Mouse (Mus musculus) intestine, embryonic 15.5 days (tissue): ENCODE data around the gene Wdr11. TPM values are rescaled to one million over a fixed set of nuclear protein-coding genes. Genes with fewer than 3 reads are reported as not detected.

Experiments
- ATAC-seq: fragments of 200-750 bp; cut with Nextera tagmentation; 2 replicates; pipeline ENCODE4 v1.8.0; 2017; ENCODE audit warnings: moderate TSS enrichment, moderate library complexity
- H3K27ac ChIP-seq: fragments of 300-500 bp; sonication (generic); 2 replicates; pipeline ENCODE4 v1.5.1; 2015; ENCODE audit warnings: mild to moderate bottlenecking, inconsistent platforms
- H3K27me3 ChIP-seq: fragments of 300-500 bp; sonication (generic); replicated peaks from 2 replicates; pipeline ENCODE4 v1.6.1; 2015; ENCODE audit warnings: inconsistent platforms
- H3K36me3 ChIP-seq: fragments of 300-500 bp; sonication (generic); 2 replicates; pipeline ENCODE4 v1.6.1; 2015; ENCODE audit warnings: inconsistent platforms
- H3K4me1 ChIP-seq: fragments of 300-500 bp; sonication (generic); replicated peaks from 2 replicates; pipeline ENCODE4 v1.6.1; 2015; ENCODE audit warnings: inconsistent platforms
- H3K4me2 ChIP-seq: fragments of 300-500 bp; sonication (generic); replicated peaks from 2 replicates; pipeline ENCODE4 v1.6.1; 2015; ENCODE audit warnings: mild to moderate bottlenecking, inconsistent platforms
- H3K4me3 ChIP-seq: fragments of 300-500 bp; sonication (generic); replicated peaks from 2 replicates; pipeline ENCODE4 v1.5.1; 2015; ENCODE audit warnings: inconsistent platforms
- H3K9ac ChIP-seq: fragments of 300-500 bp; sonication (generic); 2 replicates; pipeline ENCODE4 v1.6.1; 2015; ENCODE audit warnings: inconsistent platforms
- H3K9me3 ChIP-seq: fragments of 300-500 bp; sonication (generic); 2 replicates; pipeline ENCODE4 v1.6.1; 2016; ENCODE audit warnings: inconsistent platforms
- WGBS: fragments of 180-500 bp; shearing (Covaris S2); methylation state at CpG from one replicate; pipeline ENCODE4 v1.1.7; 2015; 5-methylcytosine and 5-hydroxymethylcytosine counted together
- polyA plus RNA-seq: library from polyadenylated mRNA; unstranded; fragments of >200 nt; fragmentation: Nextera tagmentation; extraction: Ambion mirVana; gene quantifications from 2 replicates; pipeline ENCODE4 v1.2.1, GENCODE M21; 2015

Wdr11 gene
- polyA plus RNA-seq, 1 experiment from 2014 or later, result 36.0 TPM

DNA sequence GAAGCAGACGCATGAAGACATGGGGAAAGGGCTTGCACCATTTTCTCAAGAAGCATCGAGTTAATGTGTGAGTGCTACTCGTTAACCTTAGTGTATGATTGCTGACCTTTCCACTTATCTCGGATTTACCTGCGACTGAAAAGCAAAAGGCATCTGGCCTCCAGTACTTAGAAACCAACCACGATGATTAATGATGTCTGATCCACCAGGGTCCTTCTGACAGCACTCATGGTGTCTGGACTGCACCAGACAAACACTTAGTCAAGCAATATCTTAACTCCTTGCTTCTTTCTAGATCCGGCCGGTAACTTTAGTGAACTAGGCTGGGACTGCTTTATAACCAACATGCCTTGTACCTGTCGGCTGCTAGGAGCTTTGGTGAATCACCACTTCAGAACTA is 45.3 kb downstream of the Wdr11 start:
- no peak for ATAC-seq

DNA sequence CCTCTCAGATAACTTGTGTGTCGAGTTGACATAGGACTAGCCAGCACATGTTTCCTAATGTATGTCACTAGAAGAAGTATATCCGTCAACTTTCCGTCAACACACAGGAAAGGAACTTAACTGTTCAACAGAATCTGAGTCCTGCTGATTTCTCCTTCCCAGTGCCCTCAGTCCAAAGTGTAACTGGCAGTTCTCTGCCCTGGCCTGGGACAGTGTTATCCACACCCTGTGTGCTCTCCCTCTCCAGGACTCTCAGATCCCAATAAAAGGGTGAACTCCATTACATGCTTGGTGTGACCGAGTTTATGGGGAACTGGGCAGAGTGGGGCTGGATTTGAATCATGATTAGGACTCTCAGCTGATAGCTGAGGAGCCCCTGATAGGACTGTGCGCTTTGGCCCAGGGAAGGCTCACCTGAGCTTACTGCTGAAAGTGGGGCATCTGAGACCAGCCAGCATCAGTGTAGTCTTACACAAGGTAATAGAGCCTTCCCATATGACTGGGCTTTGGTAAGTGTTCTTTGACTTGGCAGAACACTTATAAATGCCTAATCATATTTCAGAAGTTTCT is 46.3 kb downstream of the Wdr11 start:
- Histone ChIP-seq H3K4me1 (no peaks in the 10 kb centered on the region), H3K9me3 (no peaks in the 10 kb centered on the region), H3K4me2 (no peak overlapping the region), H3K9ac (no peak overlapping the region), H3K36me3 (peaks cover 11% of the 10 kb centered on the region), H3K4me3 (no peak overlapping the region), H3K27ac (no peak overlapping the region), H3K27me3 (no peaks in the 10 kb centered on the region)
- no peak for ATAC-seq
- WGBS, result 75% methylated on average over 5 of the region's 5 CpGs

More for the DNA sequence above, 45.3 kb downstream of the Wdr11 start:
- Histone ChIP-seq H3K36me3 (peaks cover 19% of the 10 kb centered on the region), H3K4me1 (no peaks in the 10 kb centered on the region), H3K4me3 (no peak overlapping the region), H3K27me3 (no peaks in the 10 kb centered on the region), H3K4me2 (no peak overlapping the region), H3K9me3 (no peaks in the 10 kb centered on the region), H3K27ac (no peak overlapping the region), H3K9ac (no peak overlapping the region)
- 64% methylated on average over 9 of the region's 9 CpGs for WGBS

DNA sequence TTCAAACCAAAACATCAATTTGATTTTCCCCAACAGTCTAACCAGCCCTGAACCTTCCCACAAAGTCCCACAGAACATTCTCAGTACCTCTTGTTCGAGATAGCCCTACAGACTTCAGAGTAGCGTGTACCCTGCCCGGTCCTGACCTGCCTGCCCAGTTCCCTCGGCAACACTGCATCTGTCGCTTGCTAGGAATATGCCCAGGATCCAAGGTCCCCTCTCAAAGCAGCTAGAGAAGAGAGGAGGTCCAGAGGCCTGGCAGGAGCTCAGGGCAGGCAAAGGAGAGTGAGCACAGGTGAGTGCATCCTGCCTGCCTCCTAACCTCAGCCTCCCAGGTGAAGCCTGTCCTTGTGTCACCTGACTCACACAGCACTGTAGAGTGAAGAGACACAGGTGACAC is 47.3 kb downstream of the Wdr11 start:
- Histone ChIP-seq H3K27ac (no peak overlapping the region), H3K4me3 (no peak overlapping the region), H3K9ac (no peak overlapping the region), H3K4me2 (no peak overlapping the region), H3K9me3 (no peaks in the 10 kb centered on the region), H3K36me3 (peaks cover 9% of the 10 kb centered on the region; the same call in 1 of the 2 replicates), H3K27me3 (no peaks in the 10 kb centered on the region), H3K4me1 (no peaks in the 10 kb centered on the region)
- no peak for ATAC-seq
- WGBS, result 88% methylated on average over 5 of the region's 5 CpGs

DNA sequence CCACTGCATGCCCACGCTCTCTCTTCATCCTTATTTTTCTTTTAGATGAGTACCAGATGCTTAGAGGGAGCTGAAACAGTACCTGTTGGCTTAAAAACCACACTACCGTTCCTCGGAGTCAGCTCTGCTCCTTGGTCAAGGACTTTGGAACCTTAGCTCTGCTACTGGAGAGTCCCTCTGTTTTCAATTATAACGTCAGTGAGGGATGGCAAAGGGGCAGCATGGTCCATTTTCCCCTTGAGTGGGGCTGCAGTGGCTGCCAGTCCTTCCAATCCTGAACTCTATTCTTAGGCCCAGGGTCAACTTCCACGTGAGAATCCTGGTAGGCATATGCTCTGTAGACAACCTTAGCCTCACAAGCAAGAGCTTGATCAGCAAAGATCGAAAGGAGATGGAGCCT is 48.2 kb downstream of the Wdr11 start:
- Histone ChIP-seq H3K9me3 (no peaks in the 10 kb centered on the region), H3K4me1 (no peaks in the 10 kb centered on the region), H3K9ac (no peak overlapping the region), H3K27me3 (no peaks in the 10 kb centered on the region), H3K4me2 (no peak overlapping the region), H3K36me3 (peaks cover 6% of the 10 kb centered on the region; the same call in 1 of the 2 replicates), H3K4me3 (no peak overlapping the region), H3K27ac (no peak overlapping the region)
- 88% methylated on average over 6 of the region's 6 CpGs for WGBS
- ATAC-seq, result no peak

DNA sequence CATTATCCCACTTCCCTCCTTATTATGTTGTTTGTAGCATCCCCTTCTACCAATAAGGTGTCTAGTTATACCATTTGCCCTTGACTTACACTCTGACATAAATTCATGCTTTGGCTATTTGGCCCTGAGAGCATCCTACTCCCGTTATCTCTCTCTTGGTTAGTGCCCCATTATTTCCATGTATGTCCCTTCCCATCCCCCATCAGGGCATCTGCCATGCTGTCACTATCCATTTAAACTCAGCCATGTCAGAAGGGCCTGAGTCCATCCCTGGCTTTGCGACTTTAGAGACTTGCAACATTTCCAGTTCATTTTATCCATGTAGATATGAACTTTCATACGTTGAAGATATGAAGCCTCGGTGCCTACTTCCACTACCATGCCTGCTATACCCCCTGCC is 51.6 kb downstream of the Wdr11 start:
- no peak overlapping the region for H3K9ac ChIP-seq
- no peaks in the 10 kb centered on the region for H3K36me3 ChIP-seq
- H3K4me1 ChIP-seq, result no peaks in the 10 kb centered on the region
- no peak overlapping the region for H3K4me2 ChIP-seq
- no peaks in the 10 kb centered on the region for H3K27me3 ChIP-seq
- no peak for ATAC-seq
- H3K9me3 ChIP-seq, result no peaks in the 10 kb centered on the region
- H3K27ac ChIP-seq, result no peak overlapping the region
- WGBS, result 93% methylated on average over 4 of the region's 4 CpGs
- no peak overlapping the region for H3K4me3 ChIP-seq

DNA sequence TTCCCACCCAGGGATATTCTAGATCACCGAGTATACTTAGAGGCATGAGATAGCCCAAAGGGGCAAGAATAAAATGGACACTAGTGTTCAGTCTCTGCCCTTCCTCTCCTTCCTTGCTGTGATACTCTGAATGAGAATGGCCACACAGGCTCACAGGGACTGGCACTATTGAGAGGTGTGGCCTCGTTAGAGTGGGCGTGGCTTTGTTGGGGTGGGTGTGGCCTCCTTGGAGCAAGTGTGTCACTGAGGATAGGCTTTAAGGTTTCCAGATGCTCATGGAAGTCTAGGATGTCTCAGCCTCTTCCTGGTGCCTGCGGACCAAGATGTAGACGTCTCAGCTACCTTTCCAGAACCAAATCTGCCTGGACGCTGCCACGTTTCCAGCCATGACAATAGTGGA is 56.1 kb downstream of the Wdr11 start:
- no peaks in the 10 kb centered on the region for H3K9me3 ChIP-seq
- H3K27me3 ChIP-seq, result no peaks in the 10 kb centered on the region
- H3K4me1 ChIP-seq, result no peaks in the 10 kb centered on the region
- no peak overlapping the region for H3K4me3 ChIP-seq
- no peak overlapping the region for H3K27ac ChIP-seq
- no peak overlapping the region for H3K4me2 ChIP-seq
- H3K36me3 ChIP-seq, result no peaks in the 10 kb centered on the region
- H3K9ac ChIP-seq, result no peak overlapping the region
- peak; percentile 32; the same call in 1 of the 2 replicates for ATAC-seq
- 74% methylated on average over 7 of the region's 7 CpGs for WGBS

DNA sequence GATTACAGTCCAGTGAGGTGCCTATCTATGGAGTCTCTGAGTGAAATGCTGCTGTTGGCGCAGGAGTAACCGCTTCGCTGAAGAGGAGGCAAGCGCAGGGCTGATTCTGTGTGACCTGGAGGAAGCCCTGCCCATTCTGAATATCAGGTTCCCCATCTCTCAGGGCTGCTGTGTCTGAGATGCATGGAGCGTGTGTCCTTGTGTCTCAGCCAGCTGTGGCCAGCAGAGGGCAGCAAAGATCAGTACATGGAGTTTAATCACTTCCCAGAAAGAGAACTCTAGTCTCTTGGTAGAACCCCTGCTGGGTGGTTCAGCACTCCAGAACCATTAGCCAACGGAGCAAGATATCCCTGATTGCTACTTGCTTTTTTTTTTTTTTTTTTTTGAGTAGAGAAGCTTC is 57.3 kb downstream of the Wdr11 start:
- Histone ChIP-seq H3K9ac (no peak overlapping the region), H3K4me1 (0 out of 2 replicates have a peak, but pooled peaks cover 1% of the 10 kb centered on the region), H3K27ac (no peak overlapping the region), H3K4me3 (no peak overlapping the region), H3K4me2 (no peak overlapping the region), H3K27me3 (no peaks in the 10 kb centered on the region), H3K36me3 (no peaks in the 10 kb centered on the region), H3K9me3 (no peaks in the 10 kb centered on the region)
- peak; percentile 56 for ATAC-seq
- WGBS, result 7% methylated on average over 6 of the region's 6 CpGs

DNA sequence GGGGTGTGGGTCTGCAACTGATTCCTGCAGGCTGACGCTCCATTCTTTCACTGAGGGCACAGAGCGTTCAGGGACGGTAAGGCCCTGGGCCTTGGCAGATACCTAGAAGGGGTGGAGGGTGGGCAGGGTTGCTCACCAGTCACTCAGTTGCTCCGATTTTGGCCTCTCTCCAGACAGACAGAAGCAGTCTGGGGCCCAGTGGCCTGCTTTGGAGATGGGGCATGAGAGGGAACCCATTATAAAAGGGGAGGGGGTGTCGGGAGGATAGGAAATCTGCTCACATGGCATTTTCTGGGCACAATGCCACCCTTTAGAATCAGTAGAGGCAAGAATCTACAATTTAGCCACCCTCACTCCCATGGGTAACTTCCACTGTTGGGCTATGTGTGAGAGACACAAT is 59.1 kb downstream of the Wdr11 start:
- no peak for ATAC-seq
- Histone ChIP-seq H3K9me3 (no peaks in the 10 kb centered on the region), H3K27me3 (no peaks in the 10 kb centered on the region), H3K9ac (no peak overlapping the region), H3K4me2 (no peak overlapping the region), H3K4me3 (no peak overlapping the region), H3K36me3 (no peaks in the 10 kb centered on the region), H3K4me1 (peaks cover 8% of the 10 kb centered on the region), H3K27ac (no peak overlapping the region)
- WGBS, result 82% methylated on average over 5 of the region's 5 CpGs

DNA sequence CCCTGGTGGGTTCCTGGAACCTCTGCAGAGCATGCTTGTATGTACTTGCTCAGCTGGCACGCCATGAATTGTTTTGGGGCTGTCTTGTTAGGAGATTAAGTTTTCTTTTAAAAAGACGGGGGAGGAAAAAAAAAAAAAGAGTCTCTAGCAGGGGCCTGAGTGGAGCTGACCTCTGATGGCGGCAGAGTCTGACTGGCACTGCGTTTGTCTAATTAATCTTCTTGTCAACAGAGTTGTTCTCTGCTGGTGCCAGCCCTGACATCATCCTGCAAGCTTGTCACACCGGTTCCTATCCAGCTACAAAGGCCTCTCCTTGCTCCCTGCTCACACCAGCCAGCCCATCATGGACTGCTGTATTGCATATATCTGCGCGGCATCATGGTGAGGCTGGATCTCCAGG is 60.1 kb downstream of the Wdr11 start:
- no peak overlapping the region for H3K9ac ChIP-seq
- ATAC-seq, result no peak
- H3K4me2 ChIP-seq, result no peak overlapping the region
- 42% methylated on average over 7 of the region's 7 CpGs for WGBS
- no peaks in the 10 kb centered on the region for H3K36me3 ChIP-seq
- peaks cover 8% of the 10 kb centered on the region for H3K4me1 ChIP-seq
- H3K9me3 ChIP-seq, result no peaks in the 10 kb centered on the region
- H3K27me3 ChIP-seq, result no peaks in the 10 kb centered on the region
- H3K4me3 ChIP-seq, result no peak overlapping the region
- no peak overlapping the region for H3K27ac ChIP-seq

DNA sequence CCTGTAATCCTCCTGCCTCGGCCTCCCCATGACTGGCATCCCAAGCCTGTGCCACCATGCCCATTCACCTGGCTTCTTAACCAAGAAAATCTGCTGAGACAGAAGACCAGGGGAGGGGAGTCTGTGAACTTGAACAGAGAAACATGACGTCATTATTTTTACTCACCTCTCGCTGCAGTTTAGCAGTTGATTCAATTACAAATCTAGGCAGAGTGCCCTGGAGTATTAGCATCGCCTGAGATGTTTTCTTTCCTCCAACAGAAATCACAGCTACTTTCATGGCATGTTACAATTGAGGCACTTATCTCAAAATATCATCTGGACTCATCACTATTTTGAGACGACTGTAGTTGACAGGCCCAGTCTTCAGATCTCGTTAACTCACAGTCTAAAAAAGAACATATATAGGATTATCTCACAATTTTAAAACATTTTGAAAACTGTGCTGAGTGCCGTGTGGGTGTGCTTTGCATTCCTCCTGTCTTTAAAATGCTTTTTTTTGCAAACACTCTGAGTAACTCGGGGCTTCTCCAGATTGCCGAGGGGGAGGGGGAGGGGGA is 61.3 kb downstream of the Wdr11 start:
- 58% methylated on average over 9 of the region's 9 CpGs for WGBS
- Histone ChIP-seq H3K4me3 (no peak overlapping the region), H3K4me2 (no peak overlapping the region), H3K27ac (no peak overlapping the region), H3K4me1 (peaks cover 8% of the 10 kb centered on the region), H3K36me3 (no peaks in the 10 kb centered on the region), H3K9ac (no peak overlapping the region), H3K9me3 (no peaks in the 10 kb centered on the region), H3K27me3 (no peaks in the 10 kb centered on the region)
- no peak for ATAC-seq

DNA sequence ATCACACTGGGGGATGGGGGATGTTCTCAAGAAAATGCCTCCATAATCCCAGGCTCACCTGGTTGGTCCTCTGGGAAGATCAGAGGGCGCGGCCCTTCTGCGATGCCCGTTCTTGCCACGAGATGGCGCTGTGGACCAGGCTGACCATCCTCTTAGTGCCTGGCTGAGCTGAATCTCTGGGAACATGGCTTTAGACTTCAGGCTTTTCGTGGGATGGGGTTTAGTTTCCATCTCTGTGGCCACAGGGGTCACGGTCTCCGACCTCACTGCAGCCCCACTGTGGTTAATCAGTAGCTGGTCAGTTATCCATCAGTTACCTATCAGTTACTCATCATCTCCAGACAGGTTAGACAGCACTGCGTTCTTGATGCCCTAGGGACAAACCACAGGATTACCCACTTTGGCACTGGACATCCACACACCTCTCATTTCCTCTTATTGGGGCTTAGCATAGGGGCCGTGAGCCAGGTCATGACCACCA is 62.2 kb downstream of the Wdr11 start:
- no peak overlapping the region for H3K27ac ChIP-seq
- no peaks in the 10 kb centered on the region for H3K36me3 ChIP-seq
- peaks cover 8% of the 10 kb centered on the region for H3K4me1 ChIP-seq
- ATAC-seq, result peak; percentile 74
- H3K9ac ChIP-seq, result no peak overlapping the region
- H3K27me3 ChIP-seq, result no peaks in the 10 kb centered on the region
- WGBS, result 9% methylated on average over 11 of the region's 11 CpGs
- H3K9me3 ChIP-seq, result no peaks in the 10 kb centered on the region
- H3K4me2 ChIP-seq, result no peak overlapping the region
- no peak overlapping the region for H3K4me3 ChIP-seq

DNA sequence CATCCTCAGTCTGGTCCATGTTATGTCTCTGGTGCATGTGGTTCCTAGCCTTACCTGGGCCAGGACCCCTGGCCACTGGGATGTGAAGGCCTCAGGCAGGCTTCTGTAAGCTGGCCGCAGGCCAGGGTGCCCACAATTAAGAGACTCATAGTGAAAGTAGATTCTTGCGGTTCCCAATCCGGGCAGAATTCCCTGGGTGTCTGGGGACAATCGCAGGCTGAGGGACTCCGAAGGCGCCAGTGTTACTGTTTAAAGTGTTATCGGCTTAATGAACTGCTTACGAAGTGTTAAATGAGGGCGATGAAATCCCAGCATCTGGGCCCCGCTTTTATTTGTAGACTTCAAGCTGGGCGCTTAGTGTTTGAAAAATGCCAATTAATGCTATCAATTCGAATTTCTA is 63.3 kb downstream of the Wdr11 start:
- no peaks in the 10 kb centered on the region for H3K9me3 ChIP-seq
- no peak overlapping the region for H3K9ac ChIP-seq
- H3K4me2 ChIP-seq, result no peak overlapping the region
- no peak for ATAC-seq
- WGBS, result 79% methylated on average over 12 of the region's 12 CpGs
- H3K27me3 ChIP-seq, result no peaks in the 10 kb centered on the region
- no peak overlapping the region for H3K4me3 ChIP-seq
- no peaks in the 10 kb centered on the region for H3K36me3 ChIP-seq
- H3K4me1 ChIP-seq, result peaks cover 8% of the 10 kb centered on the region
- H3K27ac ChIP-seq, result no peak overlapping the region

DNA sequence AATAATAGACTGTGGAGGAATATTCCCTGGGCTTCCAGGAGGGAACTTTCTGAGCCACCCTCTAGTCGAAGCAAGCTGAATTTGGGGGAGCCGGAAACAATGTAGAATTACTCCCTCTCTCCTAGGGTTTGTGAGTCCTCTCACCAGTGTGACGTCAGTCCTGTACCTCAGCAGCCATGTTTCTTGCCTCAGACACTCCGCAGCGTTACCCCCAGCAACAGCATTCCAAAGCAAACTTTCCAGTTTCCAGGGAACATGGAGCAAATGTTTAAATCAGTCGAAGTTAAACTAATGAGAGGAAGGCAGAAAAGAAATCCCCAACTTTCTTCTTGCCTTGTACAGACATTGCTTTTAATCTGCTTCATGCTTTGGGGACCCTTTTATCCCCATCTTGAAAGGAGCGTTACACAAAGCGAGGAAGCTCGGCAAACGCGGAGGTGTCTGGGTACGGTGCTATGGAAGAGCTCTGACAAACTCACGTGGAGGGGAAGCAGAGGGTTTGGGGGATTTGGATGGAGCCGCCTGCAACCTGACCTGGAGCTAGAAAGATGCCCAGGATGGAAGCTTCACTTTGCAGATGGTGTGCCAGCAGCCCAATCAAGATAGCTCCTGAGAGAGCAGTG is 64.1 kb downstream of the Wdr11 start:
- H3K4me1 ChIP-seq, result peaks cover 12% of the 10 kb centered on the region
- H3K27ac ChIP-seq, result no peak overlapping the region
- no peaks in the 10 kb centered on the region for H3K27me3 ChIP-seq
- 76% methylated on average over 14 of the region's 14 CpGs for WGBS
- no peaks in the 10 kb centered on the region for H3K9me3 ChIP-seq
- H3K9ac ChIP-seq, result 0 out of 2 replicates have a peak overlapping the region, but pooled peaks have one; percentile 0
- H3K4me2 ChIP-seq, result no peak overlapping the region
- no peak for ATAC-seq
- no peaks in the 10 kb centered on the region for H3K36me3 ChIP-seq
- no peak overlapping the region for H3K4me3 ChIP-seq
